Mouse (Mus musculus): ENCODE measurements around the gene Epb41l5.

DNA sequence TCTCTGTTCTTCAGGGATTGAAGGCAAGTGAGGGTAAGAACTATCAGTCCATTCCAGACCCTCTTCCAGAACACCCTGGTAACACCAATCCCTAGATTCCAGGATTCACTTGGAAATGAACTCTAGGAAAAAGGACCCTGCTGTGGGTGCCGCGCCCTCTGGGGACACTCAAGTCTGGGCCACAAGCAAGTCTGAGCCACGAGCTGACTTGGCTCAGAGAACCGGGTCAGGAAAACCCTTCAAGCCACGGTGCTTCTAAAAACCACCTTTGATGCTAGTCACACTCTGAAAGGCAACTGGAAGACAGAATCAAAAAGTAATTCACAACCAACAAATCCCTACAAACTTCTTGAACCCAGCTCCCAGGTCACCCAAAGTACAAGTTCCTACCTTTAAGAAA, 145.0 kb downstream of the Epb41l5 start:
- TF ChIP-seq CTCF (IDR thresholded peaks at IDR 0.05; ENCODE audit: low read depth) (no peak), EP300 (IDR thresholded peaks at IDR 0.05; ENCODE audit: low read depth) (no peak)
